Mouse (Mus musculus) limb, embryonic 10.5 days (tissue): ENCODE data around the gene Nudcd3. TPM values are rescaled to one million over a fixed set of nuclear protein-coding genes. Genes with fewer than 3 reads are reported as not detected.

Experiments used
- DNase-seq: peaks from one replicate; pipeline ENCODE4 v3.0.0-alpha.2; 2017; ENCODE audit warnings: low spot score
- H3K27ac ChIP-seq: fragments of 300-500 bp; sonication (generic); 2 replicates; pipeline ENCODE4 v1.5.1; 2016; ENCODE audit warnings: mild to moderate bottlenecking
- H3K27me3 ChIP-seq: fragments of 300-500 bp; sonication (generic); 2 replicates; pipeline ENCODE4 v1.6.1; 2016; ENCODE audit warnings: low read depth, mild to moderate bottlenecking; ENCODE audit not compliant: poor library complexity, severe bottlenecking
- H3K36me3 ChIP-seq: fragments of 300-500 bp; sonication (generic); 2 replicates; pipeline ENCODE4 v1.6.1; 2016; ENCODE audit warnings: mild to moderate bottlenecking, moderate library complexity
- H3K4me1 ChIP-seq: fragments of 300-500 bp; sonication (generic); 2 replicates; pipeline ENCODE4 v1.6.1; 2016
- H3K4me3 ChIP-seq: fragments of 300-500 bp; sonication (generic); 2 replicates; pipeline ENCODE4 v1.5.1; 2016; ENCODE audit warnings: mild to moderate bottlenecking, moderate library complexity
- H3K9me3 ChIP-seq: fragments of 300-500 bp; sonication (generic); replicated peaks from 2 replicates; pipeline ENCODE4 v1.6.1; 2016; ENCODE audit warnings: mild to moderate bottlenecking
- WGBS: fragments of 180-500 bp; shearing (Covaris S2); methylation state at CpG from one replicate; pipeline ENCODE4 v1.1.7; 2016; 5-methylcytosine and 5-hydroxymethylcytosine counted together
- polyA plus RNA-seq: library from polyadenylated mRNA; unstranded; fragments of >200 nt; fragmentation: Nextera tagmentation; extraction: Ambion mirVana; gene quantifications from 2 replicates; pipeline ENCODE4 v1.2.1, GENCODE M21; 2016

Gene Nudcd3
- polyA plus RNA-seq, 1 experiment from 2014 or later = 55.3 TPM

DNA sequence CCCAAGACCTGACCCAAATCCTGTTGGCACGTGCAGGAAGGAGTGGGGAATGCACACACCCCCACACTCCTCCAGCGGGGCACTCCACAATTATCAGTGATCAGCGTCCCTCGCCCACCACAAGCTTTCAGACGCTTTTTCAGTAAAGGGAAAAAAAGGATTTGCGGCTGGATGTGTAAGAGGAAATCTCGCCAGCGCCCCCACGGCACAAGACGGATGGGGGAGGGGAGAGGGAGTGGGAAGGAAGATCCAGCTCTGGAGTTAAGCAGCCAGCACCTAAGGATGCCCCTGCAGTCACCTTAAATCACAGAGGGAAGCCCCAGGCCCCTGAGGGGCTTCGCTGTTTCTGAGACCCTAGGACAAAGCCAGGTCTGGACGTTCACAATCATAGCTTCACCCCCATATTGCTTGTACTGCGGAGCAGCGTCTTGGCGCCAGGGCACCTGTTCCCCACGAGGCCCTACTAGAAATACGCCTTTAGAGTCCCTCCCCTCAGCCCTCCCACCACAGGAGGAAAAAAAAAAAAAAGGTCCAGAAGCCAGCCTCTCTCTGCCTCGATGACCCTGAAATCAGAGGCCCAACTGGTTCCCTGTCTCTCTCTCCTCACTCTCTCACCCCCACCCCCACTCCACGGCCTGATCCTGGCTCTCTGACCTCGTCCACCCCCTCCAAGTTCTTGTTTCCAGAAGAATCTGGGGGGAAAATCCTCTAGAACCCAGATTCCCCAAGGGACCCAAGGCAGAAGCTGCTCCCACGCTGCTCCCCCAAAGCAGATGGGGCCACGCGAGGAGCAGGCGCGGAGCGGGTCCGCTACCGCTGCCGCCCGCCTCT, 135.8 kb downstream of the Nudcd3 start:
- Histone ChIP-seq H3K9me3 (no peaks in the 10 kb centered on the region), H3K4me3 (peak overlapping the region; percentile 60), H3K27ac (no peak overlapping the region), H3K27me3 (peaks cover 81% of the 10 kb centered on the region), H3K4me1 (peaks cover 20% of the 10 kb centered on the region), H3K36me3 (no peaks in the 10 kb centered on the region)
- WGBS = 8% methylated on average over 30 of the region's 30 CpGs
- no peak for DNase-seq

DNA sequence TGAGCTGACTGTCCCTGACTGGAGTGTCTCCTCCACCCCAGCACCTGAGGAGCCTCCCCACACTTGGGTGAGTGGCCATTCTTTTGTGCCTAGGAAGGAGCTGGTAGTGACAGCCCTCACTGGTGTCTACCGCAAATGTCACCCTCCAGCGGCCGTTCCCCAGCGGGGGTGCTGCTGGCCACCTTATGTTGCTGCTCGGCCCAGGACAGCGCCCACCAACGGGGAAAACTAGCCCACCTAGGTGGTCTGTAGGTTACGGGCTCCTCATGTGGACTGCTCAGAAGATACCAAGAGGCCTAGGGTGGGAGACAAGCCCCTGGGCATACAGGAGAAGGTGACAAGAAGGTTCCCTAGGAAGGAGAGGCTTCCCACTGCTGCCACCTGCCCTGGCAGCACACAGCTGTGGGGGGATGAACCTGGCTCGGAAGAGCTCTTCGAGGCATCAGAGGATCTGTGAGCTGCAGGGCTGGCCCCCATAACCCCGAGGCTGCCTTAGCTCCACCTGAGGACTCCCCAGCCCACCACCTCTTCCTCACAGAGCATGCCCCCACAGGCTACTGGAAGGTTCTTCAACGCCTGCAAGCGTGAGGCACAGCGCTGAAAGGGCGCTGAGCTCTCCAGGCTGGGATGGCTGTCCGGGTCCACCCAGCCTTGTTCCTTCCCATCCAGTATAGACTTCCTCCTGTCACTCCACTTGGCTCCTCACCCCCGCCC, 136.6 kb downstream of the Nudcd3 start:
- 52% methylated on average over 17 of the region's 17 CpGs for WGBS
- no peak overlapping the region for H3K27ac ChIP-seq
- peaks cover 20% of the 10 kb centered on the region for H3K4me1 ChIP-seq
- no peaks in the 10 kb centered on the region for H3K36me3 ChIP-seq
- H3K9me3 ChIP-seq = no peaks in the 10 kb centered on the region
- DNase-seq = no peak
- H3K4me3 ChIP-seq = no peak overlapping the region
- H3K27me3 ChIP-seq = peaks cover 81% of the 10 kb centered on the region

GRCm38 (mm10) chr11:6063065-6063464, 137.2 kb downstream of the Nudcd3 start:
- H3K9me3 ChIP-seq = no peaks in the 10 kb centered on the region
- 81% methylated on average over 7 of the region's 7 CpGs for WGBS
- no peak for DNase-seq
- H3K4me3 ChIP-seq = no peak overlapping the region
- H3K27me3 ChIP-seq = peaks cover 76% of the 10 kb centered on the region
- peaks cover 16% of the 10 kb centered on the region for H3K4me1 ChIP-seq
- H3K27ac ChIP-seq = no peak overlapping the region
- H3K36me3 ChIP-seq = no peaks in the 10 kb centered on the region

DNA sequence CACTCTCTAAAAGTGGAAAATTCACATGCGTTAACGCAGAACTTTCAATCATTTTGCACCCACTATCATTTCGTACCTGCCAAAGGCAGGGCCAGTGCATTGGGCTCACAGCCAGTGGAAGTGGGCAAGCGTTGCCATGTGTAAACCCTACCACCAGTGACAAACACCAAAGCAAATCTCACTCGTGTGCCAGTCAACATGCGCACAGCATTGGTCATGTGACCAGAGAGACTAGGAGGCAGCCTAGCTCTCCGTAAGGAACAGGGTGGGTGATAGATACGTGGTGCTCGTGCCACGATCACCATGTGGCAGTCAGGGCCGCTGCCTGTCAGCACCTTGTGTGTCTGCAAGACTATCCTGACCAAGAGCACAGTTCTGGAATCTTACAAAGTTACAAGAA, 137.9 kb downstream of the Nudcd3 start:
- WGBS = 89% methylated on average over 11 of the region's 11 CpGs
- Histone ChIP-seq H3K27me3 (peaks cover 69% of the 10 kb centered on the region), H3K4me3 (no peak overlapping the region), H3K4me1 (peaks cover 14% of the 10 kb centered on the region), H3K27ac (no peak overlapping the region), H3K9me3 (no peaks in the 10 kb centered on the region), H3K36me3 (no peaks in the 10 kb centered on the region)
- no peak for DNase-seq

- DNase-seq = no peak
- WGBS = 84% methylated on average over 5 of the region's 5 CpGs
- H3K4me3 ChIP-seq = no peak overlapping the region
- peaks cover 14% of the 10 kb centered on the region for H3K4me1 ChIP-seq
- peaks cover 64% of the 10 kb centered on the region for H3K27me3 ChIP-seq
- no peaks in the 10 kb centered on the region for H3K9me3 ChIP-seq
- no peaks in the 10 kb centered on the region for H3K36me3 ChIP-seq
- no peak overlapping the region for H3K27ac ChIP-seq
These were observed 138.3 kb downstream of the Nudcd3 start for GRCm38 (mm10) chr11:6061891-6062290.

- Histone ChIP-seq H3K4me3 (no peak overlapping the region), H3K27me3 (peaks cover 37% of the 10 kb centered on the region), H3K9me3 (no peaks in the 10 kb centered on the region), H3K27ac (no peak overlapping the region), H3K36me3 (no peaks in the 10 kb centered on the region), H3K4me1 (no peaks in the 10 kb centered on the region)
- 94% methylated on average over 10 of the region's 10 CpGs for WGBS
- no peak for DNase-seq
These were observed 141.1 kb downstream of the Nudcd3 start for GRCm38 (mm10) chr11:6059162-6059561.

Other genes starting within 250 kb of the Nudcd3 start
- 55.5 and 65.5 TPM in 2 replicates for gene Ykt6, start 244.7 kb downstream of the Nudcd3 start, polyA plus RNA-seq
- gene Camk2b, start 134.1 kb downstream of the Nudcd3 start, polyA plus RNA-seq = 0.35 and 0.68 TPM in 2 replicates
- 0.29 and 0.53 TPM in 2 replicates for gene A730071L15Rik, start 386 bp downstream of the Nudcd3 start, polyA plus RNA-seq
- 0.03 TPM in 1 of 2 replicates, not detected in the other for gene Npc1l1, start 29.7 kb upstream of the Nudcd3 start, polyA plus RNA-seq
- gene Ddx56, start 67.4 kb upstream of the Nudcd3 start, polyA plus RNA-seq = 133 and 154 TPM in 2 replicates
- 100.0 and 105 TPM in 2 replicates for gene Tmed4, start 74.5 kb upstream of the Nudcd3 start, polyA plus RNA-seq
- gene Ogdh, start 91.2 kb upstream of the Nudcd3 start, polyA plus RNA-seq = 115 and 122 TPM in 2 replicates
- gene Zmiz2, start 188.7 kb upstream of the Nudcd3 start, polyA plus RNA-seq = 10.9 and 12.4 TPM in 2 replicates
- 5,840 and 6,698 TPM in 2 replicates for gene Ppia, start 215.0 kb upstream of the Nudcd3 start, polyA plus RNA-seq
- gene H2afv, start 244.0 kb upstream of the Nudcd3 start, polyA plus RNA-seq = 583 and 781 TPM in 2 replicates